Mouse (Mus musculus): Measurements from ENCODE around the gene Etl4.
A peak's percentile ranks its signal among the peaks of the same experiment; 100 is the strongest.
"Not testable (repeated sequence)": the region's sequence is repeated elsewhere in the genome, so short reads cannot be mapped to it uniquely, and the experiment has no call there.

Gene Etl4

DNA sequence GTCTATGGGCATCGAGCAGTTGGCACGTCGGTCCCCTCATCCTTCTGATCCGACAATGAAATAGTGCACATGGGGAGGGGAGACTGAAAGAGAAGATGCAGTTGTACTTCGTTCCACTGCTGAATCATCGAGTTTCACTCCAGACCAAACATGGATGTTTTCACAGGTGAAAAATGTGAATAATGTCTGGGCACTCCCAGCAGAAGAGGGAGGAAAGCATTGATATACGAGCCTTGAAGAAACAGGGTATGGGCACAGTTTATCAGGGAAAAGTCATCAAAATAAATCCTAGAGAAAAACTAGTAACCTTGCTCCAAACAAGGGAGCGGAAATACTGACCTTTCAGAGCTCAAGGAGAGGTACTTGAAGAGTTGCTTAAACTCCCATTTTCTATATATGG lies 744.5 kb downstream of the Etl4 start:
- no peak for DNase-seq (ENCODE audit: low spot score)

DNA sequence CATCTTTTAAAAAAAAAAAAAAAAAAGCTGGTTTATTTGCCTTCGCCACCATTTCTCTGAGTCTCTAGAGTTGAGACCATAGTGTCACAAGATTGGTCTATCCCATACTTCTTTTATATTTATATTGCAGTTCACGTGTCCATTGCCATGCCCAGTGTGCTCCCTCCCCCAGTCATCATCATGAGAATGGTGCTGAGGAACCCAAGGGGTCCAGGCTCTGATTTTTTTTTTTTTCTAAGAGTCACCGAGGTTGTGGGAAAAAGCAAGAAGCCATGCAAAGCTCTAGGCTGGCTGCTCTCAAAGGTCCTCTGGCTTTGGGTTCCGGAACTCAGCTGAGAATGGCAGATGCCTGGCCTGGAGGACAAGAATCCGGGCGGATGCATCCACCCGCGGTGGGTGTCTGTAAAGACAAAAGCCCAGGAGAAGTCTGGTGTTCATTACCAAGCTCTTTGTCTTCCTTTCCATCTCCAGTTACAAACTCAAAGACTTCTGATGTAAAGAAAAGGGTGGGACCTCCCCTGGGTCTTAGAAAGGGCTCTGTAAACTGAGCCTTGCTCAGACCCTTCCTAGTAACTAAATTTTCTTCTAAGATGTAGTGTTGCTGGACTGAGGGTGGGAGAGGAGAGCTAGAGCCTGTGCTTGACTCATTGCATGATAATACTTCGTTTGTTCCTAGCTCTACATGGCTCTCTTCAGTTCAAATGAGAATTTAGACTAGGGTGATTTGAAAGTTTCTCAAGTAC lies 745.2 kb downstream of the Etl4 start:
- no peak for DNase-seq (ENCODE audit: low spot score)

DNA sequence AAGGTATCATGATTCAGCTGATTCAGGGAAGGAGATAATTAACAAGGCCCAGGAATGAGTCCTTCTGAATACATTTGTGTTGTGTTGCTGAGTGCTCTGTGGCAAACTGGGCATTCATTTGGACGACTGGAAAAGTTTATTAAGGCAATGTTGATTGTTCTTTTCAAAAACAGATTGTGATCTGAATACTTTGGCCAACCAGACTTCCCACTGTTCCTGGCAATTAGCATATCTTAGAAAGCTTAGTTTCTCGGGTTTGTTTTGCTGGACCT lies 745.7 kb downstream of the Etl4 start:
- DNase-seq (ENCODE audit: low spot score) = no peak

DNA sequence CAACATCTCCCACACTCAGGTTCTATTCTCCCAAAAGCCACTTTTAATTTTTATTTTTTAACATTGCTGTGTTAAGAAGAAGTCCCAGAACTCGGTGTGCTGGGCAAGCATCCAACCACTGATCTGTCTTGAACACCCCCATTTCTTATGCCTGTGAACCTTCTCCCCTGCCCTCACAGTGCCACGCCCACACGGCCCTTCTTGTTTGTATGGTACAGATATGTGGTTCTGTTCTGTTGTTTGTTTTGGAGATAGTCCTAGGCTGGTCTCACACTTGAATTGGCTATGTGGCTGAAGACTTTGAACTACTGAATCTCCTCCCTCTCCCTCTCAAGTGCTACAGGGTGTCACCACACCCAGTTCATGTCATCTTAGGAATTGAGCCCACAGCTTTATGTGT lies 748.3 kb downstream of the Etl4 start:
- peak; percentile 51 for DNase-seq (ENCODE audit: low spot score)

DNA sequence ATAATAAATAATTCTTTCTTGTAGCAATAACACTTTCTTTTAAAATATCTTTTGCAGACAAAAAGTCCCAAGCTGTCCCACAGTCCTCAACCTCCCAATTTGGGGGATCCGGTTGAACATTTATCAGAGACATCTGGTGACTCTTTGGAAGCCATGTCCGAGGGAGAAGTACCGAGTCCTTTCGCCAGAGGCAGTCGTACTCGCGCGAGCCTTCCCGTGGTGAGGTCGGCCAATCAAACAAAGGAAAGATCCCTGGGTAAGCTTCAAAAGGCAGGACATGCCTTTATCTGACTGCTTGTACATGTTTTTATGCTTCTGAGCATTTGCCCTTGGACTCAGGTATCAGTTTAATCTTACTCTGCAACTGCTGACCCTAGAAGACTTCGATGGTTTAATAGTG lies 752.3 kb downstream of the Etl4 start:
- DNase-seq (ENCODE audit: low spot score) = no peak

DNA sequence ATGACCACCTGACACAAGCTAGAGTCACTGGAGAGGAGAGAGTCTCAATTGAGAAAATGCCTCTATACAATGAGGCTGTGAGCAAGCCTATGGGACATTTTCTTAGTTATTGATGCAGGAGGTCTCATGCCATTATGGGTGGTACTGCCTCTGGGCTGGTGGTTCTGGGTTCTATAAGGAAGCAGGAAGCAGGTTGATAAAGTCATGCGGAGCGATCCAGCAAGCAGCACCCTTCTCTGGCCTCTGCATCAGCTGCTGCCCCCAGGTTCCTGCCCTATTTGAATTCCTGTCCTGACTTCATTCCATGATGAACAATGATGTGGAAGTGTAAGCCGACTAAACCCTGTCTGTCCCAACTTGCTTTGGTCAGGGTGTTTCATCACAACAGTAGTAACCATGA lies 753.1 kb downstream of the Etl4 start:
- DNase-seq (ENCODE audit: low spot score) = no peak

DNA sequence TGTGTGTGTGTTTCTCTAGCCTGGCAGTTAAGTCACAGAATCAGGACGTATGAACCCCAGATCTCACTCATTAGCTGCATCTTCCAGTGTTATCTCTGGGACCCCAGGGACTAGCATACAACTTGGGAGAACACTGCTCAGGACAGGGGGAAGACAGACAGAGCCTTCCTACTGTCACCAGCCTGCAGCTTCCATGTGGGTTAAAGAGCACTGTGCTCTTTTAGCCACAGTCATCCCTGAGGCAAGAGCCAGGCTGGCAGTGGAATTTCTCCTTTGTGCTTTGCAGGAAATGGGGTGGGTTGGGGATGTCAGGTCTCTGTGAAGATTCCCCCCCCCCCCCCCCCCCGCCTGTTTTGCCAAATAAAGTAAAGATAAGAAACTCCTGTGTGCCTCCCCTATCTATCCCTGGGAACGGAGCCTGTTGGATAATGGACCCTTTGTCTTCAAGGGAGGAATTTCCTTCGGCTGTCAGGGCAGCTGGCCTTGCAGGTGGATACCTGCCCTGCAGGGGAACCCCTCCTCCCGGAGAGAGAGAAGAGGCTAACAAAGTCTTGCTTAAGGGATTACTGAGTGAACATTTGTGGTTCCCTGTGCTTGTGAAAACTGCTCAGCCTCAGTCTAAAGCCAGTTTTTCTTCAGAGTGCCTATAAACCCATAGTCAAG lies 755.9 kb downstream of the Etl4 start:
- peak; percentile 67 for DNase-seq (ENCODE audit: low spot score)

DNA sequence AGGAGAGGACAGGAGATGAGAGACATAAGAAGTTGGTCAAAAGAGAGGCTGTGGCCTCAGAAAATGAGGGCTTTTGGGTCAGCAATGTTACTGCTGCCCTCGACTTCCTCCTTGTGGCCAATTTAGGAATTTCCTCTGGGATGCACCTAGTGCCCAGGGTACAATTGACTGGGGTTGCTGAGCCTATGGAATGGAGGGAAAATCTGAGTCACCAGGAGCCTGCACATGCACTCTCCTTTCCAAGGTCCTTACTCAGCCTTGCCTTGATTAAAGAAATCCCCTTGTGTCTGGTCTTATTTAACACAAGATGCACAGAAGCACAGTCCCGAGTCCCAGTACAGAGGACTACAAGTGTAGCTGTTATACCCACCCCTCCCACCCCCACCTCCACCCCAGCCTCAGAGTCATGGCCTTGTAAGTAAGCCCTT lies 756.5 kb downstream of the Etl4 start:
- DNase-seq (ENCODE audit: low spot score) = peak; percentile 17

DNA sequence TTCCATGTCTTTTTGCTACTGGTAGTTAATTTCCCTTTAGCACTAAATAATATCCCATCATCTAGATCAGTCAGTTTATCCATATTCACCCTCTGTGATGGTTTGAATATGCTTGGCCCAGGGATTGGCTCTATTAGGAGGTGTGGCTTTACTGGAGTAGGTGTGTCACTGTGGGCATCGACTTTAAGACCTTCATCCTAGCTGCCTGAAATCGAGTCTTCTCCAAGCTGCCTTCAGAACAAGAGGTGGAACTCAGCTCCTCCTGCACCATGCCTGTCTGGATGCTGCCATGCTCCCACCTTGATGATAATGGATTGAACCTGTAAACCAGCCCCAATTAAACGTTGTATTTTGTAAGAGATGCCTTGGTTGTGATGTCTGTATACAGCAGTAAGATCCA lies 758.3 kb downstream of the Etl4 start:
- no peak for DNase-seq (ENCODE audit: low spot score)

DNA sequence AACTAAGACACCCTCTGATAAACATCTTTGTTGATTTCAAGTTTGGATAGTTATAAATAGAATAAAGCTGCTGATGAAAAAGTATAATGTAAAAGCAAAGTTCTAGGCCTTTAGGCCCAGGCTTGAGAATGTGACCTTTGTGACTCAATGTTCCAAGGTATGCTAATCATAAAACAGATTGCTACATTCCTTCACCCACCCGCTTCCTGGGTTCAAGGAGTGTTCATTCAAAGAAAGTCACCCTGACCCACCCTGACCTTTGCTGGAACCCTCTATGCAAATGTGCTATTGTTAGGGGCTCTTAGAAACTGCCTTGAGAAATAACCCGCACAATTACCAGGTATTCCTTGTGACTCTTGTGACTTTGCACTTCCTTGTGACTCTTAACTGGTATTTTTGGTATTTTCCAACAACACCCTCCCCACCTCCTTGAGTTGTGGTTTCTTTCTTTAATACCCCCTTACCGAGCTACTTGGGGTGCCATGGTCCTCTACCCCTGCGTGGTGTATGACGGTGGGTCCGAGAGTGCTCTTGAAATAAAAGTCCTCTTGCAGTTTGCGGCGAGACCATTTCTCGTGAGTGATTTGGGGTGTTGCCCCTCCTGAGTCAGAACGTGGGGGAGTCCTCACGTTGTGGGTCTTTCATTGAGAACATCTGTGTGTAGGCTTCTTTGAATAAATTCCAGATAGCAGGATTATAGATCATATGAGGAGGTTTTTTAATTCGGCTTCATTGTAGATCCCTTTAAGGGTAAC lies 758.9 kb downstream of the Etl4 start:
- DNase-seq (ENCODE audit: low spot score) = not testable (repeated sequence)

DNA sequence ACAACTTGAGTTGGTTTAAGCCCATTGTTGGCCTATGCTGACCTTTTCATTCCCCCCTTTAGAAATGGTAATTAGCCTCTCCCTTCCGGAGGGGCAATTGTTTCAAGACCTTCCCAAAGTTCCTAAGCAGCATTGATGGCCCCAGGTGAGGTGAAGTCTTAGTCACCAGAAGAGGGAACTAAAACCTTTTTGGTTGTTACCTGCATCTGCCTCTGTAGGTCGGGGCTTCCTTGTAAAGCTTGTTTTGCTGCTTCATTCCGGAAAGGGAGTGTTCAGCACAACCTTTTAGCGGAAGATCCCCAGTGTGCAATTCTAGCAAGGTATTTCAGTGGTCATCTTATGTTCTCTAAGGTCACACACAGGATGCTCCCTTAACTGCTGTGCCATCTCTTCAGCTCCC lies 759.8 kb downstream of the Etl4 start:
- DNase-seq (ENCODE audit: low spot score) = no peak

DNA sequence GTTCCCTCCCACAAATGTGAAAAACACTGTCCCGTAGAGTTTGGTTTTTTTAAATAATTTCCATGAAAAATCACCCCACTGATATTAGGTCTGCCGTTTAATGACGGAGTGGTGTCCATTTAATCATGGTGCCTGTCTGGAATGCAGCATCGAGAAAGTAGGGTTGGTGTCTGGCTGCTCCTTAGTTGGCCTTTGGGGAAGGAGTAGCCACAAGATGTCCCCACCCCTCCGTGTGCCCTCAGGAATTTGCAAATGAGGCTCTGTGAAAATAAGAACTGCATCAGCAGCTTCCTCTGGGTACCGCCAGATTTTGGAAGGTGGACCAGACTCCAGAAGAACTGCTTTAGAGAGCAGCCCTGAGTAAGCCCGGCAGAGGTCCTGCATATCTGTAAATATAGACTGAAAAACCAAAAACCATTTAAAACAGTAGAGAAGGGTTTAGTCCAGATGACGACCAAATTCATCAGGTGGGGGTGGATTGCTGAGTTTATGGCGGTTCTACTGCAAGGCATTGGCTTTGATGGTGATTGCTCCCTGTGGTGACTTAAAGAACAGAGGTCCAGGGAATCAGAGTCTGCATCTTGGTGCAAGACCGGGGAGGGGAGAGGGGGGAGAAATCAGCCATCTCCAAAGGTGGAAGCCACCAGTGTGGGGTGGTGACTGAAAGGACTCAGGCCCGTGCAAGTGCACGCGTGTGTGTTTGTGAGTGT lies 762.1 kb downstream of the Etl4 start:
- no peak for DNase-seq (ENCODE audit: low spot score)

DNA sequence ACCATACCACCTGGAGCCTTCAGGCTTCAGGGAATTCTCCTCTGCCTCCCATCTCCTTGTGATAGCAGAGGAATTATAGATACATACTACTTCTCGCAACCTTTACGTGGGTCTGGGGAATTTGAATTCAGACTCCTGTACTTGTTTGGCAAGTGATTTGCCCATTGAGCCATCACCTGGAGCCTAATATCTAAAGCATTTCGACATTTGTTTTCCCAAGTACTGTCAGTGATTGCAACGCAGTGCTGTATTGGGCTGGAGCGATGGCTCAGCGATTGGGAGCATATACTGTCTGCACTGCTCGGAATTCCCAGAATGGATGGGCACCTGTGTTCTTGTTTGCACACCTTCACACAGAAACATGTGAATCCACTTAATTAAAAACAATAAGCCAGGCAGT lies 762.7 kb downstream of the Etl4 start:
- no peak for DNase-seq (ENCODE audit: low spot score)

DNA sequence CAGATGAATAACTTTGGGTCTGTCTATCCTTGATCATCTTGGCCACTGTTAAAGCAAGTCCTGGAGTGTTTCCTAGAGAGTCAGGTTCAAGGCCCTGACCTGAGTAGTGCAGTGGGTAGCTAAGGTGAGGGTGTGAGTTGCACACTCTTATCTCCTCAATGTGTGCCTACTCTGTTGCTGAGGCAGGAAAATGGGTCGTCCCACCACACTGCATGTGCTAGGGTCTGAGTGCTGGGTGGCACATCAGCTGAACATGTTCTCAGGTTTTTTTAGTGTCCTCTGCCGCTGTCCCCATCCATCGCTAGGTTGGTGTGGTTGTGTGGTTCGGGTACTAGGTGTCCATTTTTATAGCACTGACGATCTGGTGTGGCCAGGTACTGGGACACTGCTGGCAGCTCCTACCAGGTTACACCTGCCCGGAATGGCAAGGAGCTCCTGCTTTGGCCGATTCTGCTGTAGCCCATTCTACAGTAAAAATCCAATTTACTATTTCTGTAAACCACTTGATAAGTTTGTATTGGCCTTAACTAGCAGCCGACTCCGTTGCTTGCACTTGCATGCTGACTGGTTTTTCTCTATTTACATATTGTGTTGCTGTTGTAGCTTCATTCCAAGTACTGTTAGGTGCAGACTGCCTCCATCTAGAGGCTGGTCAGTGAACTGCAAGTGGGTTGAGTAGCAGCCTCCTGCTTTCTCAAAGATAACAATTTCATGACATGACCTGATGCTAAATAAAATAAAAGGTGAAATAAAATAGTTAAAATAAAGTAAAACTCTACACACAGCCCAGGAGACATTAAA lies 763.4 kb downstream of the Etl4 start:
- DNase-seq (ENCODE audit: low spot score) = peak; percentile 16

DNA sequence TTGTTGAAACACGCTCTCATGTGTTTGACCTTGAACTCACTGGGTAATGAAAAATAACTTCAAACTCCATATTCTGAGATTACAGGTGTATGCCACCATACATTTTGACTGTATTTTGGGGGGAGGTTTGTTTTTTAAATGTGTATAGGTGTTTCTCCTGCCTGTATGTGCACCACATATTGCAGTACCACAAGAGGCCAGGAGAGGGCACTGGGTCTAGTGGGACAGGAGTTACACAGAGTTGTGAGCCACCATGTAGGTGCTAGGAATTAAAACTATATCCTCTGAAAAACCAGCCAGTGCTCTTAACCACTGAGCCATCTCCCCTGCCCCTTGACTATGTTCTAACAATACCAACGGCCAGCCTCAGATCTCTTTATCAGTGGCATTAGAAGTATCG lies 766.8 kb downstream of the Etl4 start:
- peak; percentile 35 for DNase-seq (ENCODE audit: low spot score)

DNA sequence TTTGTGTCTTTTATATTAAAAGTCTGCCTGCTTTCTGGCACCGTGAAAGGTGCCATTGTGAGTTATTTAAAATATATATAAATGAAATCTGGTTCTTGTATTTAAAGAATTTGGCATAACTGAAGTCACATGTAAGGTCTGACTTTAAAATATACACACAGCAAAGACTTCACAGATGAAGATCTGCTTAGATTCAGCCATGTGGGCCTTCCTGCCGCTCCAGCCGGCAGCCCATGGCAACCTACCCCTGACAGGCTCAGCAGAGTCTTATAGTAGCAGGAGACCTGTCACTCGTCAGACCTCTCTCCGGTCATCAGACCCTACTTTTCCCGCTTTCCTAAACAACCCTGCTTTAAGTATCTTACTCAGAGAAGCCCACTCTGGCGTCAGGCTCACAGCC lies 769.2 kb downstream of the Etl4 start:
- no peak for DNase-seq (ENCODE audit: low spot score)

DNA sequence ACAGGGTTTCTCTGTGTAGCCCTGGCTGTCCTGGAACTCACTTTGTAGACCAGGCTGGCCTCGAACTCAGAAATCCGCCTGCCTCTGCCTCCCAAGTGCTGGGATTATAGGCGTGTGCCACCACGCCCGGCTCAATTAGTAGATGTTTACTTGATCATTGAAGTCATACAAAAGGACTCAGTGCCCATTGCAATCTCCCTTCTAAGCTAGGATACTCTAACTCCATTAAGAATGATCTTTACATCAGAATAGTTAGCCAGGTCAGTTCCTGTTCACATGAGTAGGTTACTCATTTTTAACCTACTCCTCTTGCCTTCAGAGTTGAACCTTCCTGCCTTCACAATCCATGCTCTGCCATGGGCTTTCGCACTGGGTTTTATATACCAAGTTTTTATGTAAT lies 772.6 kb downstream of the Etl4 start:
- not testable (repeated sequence) for DNase-seq (ENCODE audit: low spot score)

DNA sequence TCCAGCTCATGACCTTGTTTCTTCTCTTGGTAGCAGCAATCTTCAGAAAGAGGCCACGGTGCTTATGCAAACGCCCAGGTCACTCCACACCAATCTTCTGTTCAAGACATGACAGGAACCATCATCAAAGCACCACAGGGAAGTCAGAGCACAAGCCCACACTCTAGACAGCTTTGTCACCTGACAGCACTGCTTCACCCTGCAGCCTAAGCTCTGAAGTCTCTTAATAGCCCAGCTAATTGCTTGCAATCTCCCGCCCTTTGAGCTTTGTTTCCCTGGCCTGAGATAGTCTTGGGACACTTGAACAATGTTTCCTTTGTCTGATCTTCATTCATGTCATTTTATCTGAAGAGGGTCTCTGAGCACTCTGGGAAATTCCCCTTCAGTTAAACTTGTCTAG lies 779.8 kb downstream of the Etl4 start:
- peak; percentile 11 for DNase-seq (ENCODE audit: low spot score)

DNA sequence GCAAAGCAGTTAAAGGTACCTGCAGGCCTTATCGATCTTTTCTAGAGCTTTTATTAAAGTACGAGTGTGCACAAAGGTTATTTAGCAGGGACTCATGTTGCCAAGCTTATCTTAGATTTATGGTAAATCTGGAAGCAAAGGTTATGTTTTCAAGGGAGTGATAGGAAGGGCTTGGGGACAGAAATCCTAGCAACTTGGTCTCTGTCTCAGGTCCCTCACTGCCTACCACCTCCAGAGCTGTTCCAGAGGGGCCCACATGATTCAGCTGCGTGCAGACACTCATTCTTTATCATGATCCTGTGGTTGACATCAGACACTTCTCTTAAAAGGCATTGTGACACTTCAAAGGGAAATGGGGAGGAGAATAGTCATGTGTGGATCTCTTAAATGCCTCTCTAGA lies 783.3 kb downstream of the Etl4 start:
- DNase-seq (ENCODE audit: low spot score) = no peak

DNA sequence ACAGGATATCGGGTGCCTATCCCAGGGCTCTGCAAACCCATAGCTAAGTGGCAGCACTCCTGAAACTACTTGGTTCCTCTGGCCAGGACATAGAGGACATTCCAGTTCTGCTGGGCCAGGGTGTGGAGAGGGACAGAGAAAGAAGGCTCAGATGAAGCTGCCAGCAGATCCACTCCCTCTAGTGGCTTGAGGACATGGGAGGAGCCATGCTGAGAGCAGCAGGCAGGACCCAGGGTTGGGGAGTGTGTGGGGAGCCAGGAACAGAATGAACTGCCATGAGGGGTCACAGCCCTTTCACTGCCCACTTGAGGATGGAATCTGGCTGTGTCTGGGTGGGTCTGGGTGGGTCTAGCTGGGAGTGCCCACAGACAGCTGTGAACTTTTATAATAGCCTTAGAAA lies 784.2 kb downstream of the Etl4 start:
- no peak for DNase-seq (ENCODE audit: low spot score)

DNA sequence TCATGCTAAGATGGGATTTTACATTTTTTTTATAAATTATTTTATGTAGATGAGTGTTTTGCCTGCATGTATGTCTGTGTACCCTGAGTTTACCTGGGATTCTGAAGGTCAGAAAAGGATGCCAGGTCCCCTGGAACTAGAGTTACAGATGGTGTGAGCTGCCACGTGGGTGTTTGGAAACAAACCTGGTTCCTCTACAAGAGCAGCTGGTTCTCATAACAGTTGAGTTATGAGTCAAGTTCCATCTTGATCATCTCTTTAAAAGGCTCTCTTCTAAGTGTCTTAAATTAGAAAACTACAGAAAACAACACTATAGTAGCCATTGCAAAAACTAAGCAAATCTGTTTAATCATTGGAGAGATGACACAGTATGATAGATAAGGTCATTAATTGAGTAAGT lies 788.1 kb downstream of the Etl4 start:
- DNase-seq (ENCODE audit: low spot score) = no peak

DNA sequence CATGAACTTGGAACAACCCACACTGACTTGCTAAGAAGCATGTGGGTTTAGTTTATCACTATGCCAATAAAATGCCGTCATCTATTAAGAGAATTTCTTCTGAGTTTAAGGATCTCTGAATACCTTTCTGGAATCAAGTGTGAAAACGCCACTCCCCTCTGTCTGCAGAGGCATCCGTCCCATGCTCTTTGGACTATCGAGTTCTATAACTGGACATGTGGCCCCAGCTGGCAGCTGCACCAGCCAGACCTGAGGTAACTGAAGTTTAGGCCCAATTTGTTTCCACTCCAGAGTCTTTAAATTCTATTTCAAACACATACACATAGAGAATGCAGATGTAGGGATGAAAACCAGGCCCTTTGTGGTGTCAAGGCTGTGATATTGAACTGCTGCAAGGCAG lies 795.5 kb downstream of the Etl4 start:
- no peak for DNase-seq (ENCODE audit: low spot score)

Data from testis, postnatal 14 days (tissue).